Mouse (Mus musculus) neural tube, embryonic 15.5 days (tissue): ENCODE results near the gene Allc. TPM values are rescaled to one million over a fixed set of nuclear protein-coding genes. Genes with fewer than 3 reads are reported as not detected.

Source experiments
- ATAC-seq: fragments of 200-750 bp; cut with Nextera tagmentation; 2 replicates; pipeline ENCODE4 v1.8.0; 2017; ENCODE audit warnings: mild to moderate bottlenecking, moderate TSS enrichment, moderate library complexity; ENCODE audit not compliant: low FRiP score
- H3K27ac ChIP-seq: fragments of 300-500 bp; sonication (generic); replicated peaks from 2 replicates; pipeline ENCODE4 v1.5.1; 2015; ENCODE audit warnings: mild to moderate bottlenecking, inconsistent platforms
- H3K27me3 ChIP-seq: fragments of 300-500 bp; sonication (generic); replicated peaks from 2 replicates; pipeline ENCODE4 v1.6.1; 2015; ENCODE audit warnings: inconsistent platforms
- H3K36me3 ChIP-seq: fragments of 300-500 bp; sonication (generic); 2 replicates; pipeline ENCODE4 v1.6.1; 2015; ENCODE audit warnings: inconsistent platforms
- H3K4me1 ChIP-seq: fragments of 300-500 bp; sonication (generic); 2 replicates; pipeline ENCODE4 v1.6.1; 2015; ENCODE audit warnings: inconsistent platforms
- H3K4me2 ChIP-seq: fragments of 300-500 bp; sonication (generic); 2 replicates; pipeline ENCODE4 v1.6.1; 2015; ENCODE audit warnings: inconsistent platforms, mild to moderate bottlenecking, moderate library complexity
- H3K4me3 ChIP-seq: fragments of 300-500 bp; sonication (generic); replicated peaks from 2 replicates; pipeline ENCODE4 v1.5.1; 2015; ENCODE audit warnings: mild to moderate bottlenecking, inconsistent platforms
- H3K9ac ChIP-seq: fragments of 300-500 bp; sonication (generic); replicated peaks from 2 replicates; pipeline ENCODE4 v1.6.1; 2015; ENCODE audit warnings: mild to moderate bottlenecking, inconsistent platforms
- H3K9me3 ChIP-seq: fragments of 300-500 bp; sonication (generic); replicated peaks from 2 replicates; pipeline ENCODE4 v1.6.1; 2016; ENCODE audit warnings: inconsistent platforms
- WGBS: fragments of 180-500 bp; shearing (Covaris S2); methylation state at CpG from one replicate; pipeline ENCODE4 v1.1.7; 2015; ENCODE audit warnings: mixed read lengths; 5-methylcytosine and 5-hydroxymethylcytosine counted together
- polyA plus RNA-seq: library from polyadenylated mRNA; unstranded; fragments of >200 nt; fragmentation: Nextera tagmentation; extraction: Ambion mirVana; gene quantifications from 2 replicates; pipeline ENCODE4 v1.2.1, GENCODE M21; 2015

Allc gene
- polyA plus RNA-seq: 0.14 TPM in 1 of 2 replicates, not detected in the other

DNA sequence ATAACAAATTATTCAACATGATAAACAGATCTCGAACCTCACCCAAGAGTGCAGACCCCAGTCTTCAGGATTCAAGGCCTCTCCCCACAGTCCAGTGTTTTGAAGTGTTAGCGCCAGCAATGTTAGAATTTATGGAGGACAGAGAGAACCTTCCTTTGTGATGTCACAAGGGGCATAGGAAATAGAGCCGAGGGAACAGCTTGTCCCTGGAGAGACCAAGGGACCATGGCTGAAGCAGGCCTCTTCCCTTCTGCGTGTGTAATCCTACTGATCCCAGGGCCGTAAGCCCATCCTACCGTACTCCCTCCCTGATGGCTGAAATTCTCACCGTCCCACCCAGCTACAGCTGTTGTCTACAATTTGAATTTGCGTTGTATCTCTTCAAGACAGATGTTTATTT lies at the start of gene Allc:
TSS of gene Allc (minus strand) at position 101 of the 400 bp plus-strand sequence.
- Histone ChIP-seq H3K9ac (no peak within 1 kb of the TSS), H3K9me3 (no peaks in the 10 kb centered on the region), H3K4me3 (no peak within 1 kb of the TSS), H3K4me1 (no peaks in the 10 kb centered on the region), H3K36me3 (no peaks in the 10 kb centered on the region), H3K4me2 (no peak within 1 kb of the TSS), H3K27me3 (no peaks in the 10 kb centered on the region), H3K27ac (no peak within 1 kb of the TSS)
- WGBS: 88% methylated on average over 8 of the region's 8 CpGs
- no peak for ATAC-seq

DNA sequence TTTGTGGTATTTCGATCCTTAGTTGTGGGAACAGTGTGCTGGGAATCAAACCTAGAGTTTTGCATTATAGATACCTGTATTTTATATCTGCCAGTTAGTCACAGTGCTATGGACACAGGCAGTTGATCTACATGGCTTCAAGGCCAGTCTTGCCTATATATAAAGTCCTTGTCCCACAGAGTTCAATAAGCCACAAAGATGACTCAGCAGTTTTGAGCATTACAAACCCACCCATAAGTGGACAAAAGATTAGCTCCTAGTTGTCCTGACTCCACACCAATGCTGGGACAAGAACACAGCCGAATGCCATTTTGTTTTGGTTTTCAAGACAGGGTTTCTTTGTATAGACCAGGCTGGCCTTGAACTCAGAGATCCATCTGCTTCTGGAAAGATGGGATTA lies 46.1 kb upstream of the Allc start:
- Histone ChIP-seq H3K27me3 (no peaks in the 10 kb centered on the region), H3K4me1 (peaks cover 18% of the 10 kb centered on the region), H3K9ac (no peak overlapping the region), H3K36me3 (peaks cover 56% of the 10 kb centered on the region), H3K4me3 (no peak overlapping the region), H3K27ac (no peak overlapping the region), H3K9me3 (no peaks in the 10 kb centered on the region), H3K4me2 (no peak overlapping the region)
- WGBS: 93% methylated on average over 2 of the region's 2 CpGs
- ATAC-seq: no peak

DNA sequence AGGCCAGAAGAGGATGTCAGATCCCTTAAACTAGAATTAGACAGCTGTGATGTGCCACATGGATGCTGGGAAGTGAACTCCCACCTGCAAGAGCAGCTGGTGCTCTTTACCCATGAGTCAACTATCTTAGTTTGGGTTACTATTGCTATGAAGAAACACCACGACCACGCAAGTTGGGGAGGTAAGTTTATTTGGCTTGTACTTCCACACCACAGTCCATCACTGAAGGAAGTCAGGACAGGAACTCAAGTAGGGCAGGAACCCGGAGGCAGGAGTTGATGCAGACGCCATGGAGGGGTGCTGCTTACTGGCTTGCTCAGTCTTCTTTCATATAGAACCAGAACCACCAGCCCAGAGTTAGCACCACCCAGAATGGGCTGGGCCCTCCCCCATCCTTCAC lies 44.8 kb upstream of the Allc start:
- Histone ChIP-seq H3K4me1 (peaks cover 5% of the 10 kb centered on the region), H3K27me3 (no peaks in the 10 kb centered on the region), H3K4me3 (no peak overlapping the region), H3K9ac (no peak overlapping the region), H3K9me3 (no peaks in the 10 kb centered on the region), H3K4me2 (no peak overlapping the region), H3K27ac (no peak overlapping the region), H3K36me3 (peaks cover 43% of the 10 kb centered on the region)
- WGBS: 75% methylated on average over 4 of the region's 4 CpGs
- ATAC-seq: no peak

DNA sequence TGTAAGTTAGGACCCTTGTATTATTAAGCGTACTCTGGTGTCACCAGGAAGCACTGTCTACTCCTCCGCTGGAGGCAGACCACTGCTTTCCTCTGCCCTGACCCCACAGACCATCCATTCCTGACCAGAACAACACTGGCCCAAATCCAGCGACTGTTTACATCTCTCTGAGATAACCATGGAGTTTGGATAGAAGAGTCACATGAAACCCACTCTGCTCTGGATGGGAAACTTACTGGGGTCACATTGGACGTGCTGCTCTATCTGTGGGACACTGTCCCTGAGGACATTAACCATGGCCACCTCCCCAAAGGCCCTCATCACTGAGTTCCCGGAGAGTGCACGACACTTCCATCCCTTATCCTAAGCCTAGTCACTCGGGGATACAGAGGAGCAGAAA lies 43.1 kb upstream of the Allc start:
- peaks cover 26% of the 10 kb centered on the region for H3K36me3 ChIP-seq
- no peaks in the 10 kb centered on the region for H3K4me1 ChIP-seq
- no peak overlapping the region for H3K4me2 ChIP-seq
- H3K9ac ChIP-seq: no peak overlapping the region
- no peaks in the 10 kb centered on the region for H3K27me3 ChIP-seq
- no peaks in the 10 kb centered on the region for H3K9me3 ChIP-seq
- H3K4me3 ChIP-seq: no peak overlapping the region
- no peak for ATAC-seq
- no peak overlapping the region for H3K27ac ChIP-seq
- 85% methylated on average over 7 of the region's 7 CpGs for WGBS

DNA sequence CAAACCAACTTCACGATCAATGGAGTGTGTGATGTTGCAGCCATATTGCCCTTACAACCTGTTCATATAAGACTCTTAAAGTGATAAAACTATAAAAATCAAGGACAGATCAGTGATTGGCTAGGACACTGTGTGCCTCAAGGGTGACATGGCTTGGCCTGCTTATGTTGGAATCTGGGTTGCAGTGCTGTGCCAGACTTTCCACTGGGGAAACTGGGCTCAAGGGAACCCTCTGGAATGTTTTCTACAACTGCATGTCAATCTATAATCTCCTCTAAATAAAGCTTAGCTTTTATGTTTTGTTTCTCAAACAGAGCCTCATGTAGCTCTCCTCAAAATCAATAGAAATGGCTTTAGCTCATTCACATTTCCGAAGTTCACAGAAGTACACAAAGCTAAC lies 41.9 kb upstream of the Allc start:
- H3K4me2 ChIP-seq: no peak overlapping the region
- H3K27me3 ChIP-seq: no peaks in the 10 kb centered on the region
- no peak overlapping the region for H3K27ac ChIP-seq
- no peak overlapping the region for H3K9ac ChIP-seq
- WGBS: 87% methylated on average over 2 of the region's 2 CpGs
- no peak for ATAC-seq
- H3K4me1 ChIP-seq: no peaks in the 10 kb centered on the region
- H3K9me3 ChIP-seq: no peaks in the 10 kb centered on the region
- no peak overlapping the region for H3K4me3 ChIP-seq
- peaks cover 15% of the 10 kb centered on the region for H3K36me3 ChIP-seq

DNA sequence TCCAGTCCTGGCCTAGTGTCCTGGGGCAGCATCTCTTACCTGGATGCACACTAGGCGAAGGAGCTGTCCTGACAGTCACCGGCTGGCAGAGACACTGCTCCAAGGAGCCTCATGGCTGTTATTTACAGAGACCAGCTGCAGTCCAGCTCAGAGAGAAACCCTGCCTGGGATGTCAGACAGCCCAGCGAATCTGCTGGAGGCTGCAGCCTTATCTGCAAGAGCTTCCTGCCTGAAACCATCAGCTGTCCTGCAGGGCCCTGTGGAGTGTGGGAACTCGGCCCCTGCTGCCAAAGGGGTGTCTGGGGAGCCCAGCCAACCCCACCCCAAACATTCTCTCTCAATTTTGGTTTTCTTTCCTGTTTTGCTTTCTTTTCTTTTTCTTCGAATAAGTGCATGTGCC lies 40.9 kb upstream of the Allc start, which contains the start of gene Colec11:
TSS of gene Colec11 (minus strand) at position 183 of the 400 bp plus-strand sequence.
- Histone ChIP-seq H3K4me3 (no peak within 1 kb of the TSS), H3K9ac (no peak within 1 kb of the TSS), H3K9me3 (no peaks in the 10 kb centered on the region), H3K4me2 (no peak within 1 kb of the TSS), H3K4me1 (no peaks in the 10 kb centered on the region), H3K27me3 (no peaks in the 10 kb centered on the region), H3K36me3 (peaks cover 4% of the 10 kb centered on the region), H3K27ac (no peak within 1 kb of the TSS)
- 61% methylated on average over 5 of the region's 5 CpGs for WGBS
- no peak for ATAC-seq

DNA sequence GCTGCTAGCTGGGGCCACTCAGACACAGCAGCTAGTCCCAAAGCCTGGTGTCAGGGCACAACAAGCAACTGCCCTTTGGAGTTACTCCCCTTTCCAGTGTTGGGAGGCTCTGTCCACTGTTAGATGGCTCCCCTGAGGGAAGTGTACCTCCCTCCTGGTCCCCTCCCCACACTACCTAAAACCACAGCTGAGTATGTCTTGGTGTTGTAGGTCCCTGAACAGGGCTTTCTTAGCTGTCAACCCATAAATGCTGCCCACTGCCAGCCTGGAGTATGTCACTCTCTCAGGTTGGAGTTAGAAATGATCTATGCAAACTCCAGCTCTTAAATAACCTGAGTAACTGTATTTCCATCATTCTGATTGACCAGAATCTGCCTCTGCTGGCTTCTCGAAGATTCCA lies 40.3 kb upstream of the Allc start:
- H3K27ac ChIP-seq: no peak overlapping the region
- ATAC-seq: no peak
- H3K9ac ChIP-seq: no peak overlapping the region
- no peaks in the 10 kb centered on the region for H3K36me3 ChIP-seq
- WGBS: 71% methylated on average over 1 of the region's 1 CpGs
- H3K4me3 ChIP-seq: no peak overlapping the region
- H3K4me1 ChIP-seq: no peaks in the 10 kb centered on the region
- H3K9me3 ChIP-seq: no peaks in the 10 kb centered on the region
- H3K4me2 ChIP-seq: no peak overlapping the region
- no peaks in the 10 kb centered on the region for H3K27me3 ChIP-seq

DNA sequence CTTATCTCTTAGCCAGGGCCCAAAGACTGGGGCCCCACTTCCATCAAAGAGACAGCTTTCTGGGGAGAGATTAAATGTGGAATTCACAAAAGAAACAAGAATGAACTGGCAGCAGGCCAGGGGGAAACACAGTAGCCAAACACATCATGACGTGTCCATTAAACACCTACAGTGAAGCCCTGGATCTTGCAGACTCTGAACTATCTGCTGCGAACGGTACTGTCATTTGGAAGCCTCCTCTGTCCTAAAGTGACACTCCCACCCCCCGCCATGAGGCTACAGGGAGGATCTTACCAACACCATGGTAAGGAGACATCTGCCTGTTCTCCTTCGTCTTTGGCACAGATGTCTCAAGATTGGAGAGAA lies 39.8 kb upstream of the Allc start:
- Histone ChIP-seq H3K4me3 (no peak overlapping the region), H3K9ac (no peak overlapping the region), H3K36me3 (no peaks in the 10 kb centered on the region), H3K27me3 (no peaks in the 10 kb centered on the region), H3K27ac (no peak overlapping the region), H3K4me1 (no peaks in the 10 kb centered on the region), H3K9me3 (no peaks in the 10 kb centered on the region), H3K4me2 (no peak overlapping the region)
- no peak for ATAC-seq
- WGBS: 58% methylated on average over 5 of the region's 5 CpGs

DNA sequence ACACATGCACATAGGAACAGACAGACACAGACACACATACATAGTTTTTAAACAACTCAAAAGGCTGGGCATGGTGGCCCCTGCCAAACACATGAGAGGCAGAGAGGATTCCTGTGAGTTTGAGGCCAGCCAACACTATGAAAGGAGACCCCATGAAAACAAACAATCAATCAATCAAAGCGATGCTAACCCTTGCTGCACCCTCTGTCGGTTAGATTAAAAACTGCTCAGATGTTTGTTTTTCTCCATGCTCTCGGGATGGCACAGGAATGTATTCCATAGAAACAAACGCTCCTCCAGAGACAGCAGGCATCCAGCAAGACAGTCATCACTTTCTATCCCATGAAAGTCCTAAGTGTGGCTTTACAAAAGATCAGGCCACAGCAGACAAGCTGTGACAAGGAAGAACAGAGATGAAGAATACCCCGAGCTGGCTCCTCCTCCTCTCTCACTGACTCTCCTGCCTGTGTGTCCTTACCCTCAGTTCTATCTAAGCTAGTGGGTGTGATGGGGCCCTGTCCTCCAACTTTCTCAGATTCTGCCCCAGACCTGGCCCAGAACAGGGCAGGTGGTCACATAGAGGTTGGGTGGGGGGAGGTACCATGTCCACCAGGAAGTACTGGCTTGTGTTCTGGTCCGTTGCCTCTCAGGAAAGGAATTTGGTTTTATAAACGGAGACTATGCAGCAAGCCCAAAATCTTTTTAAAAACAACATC lies 39.3 kb upstream of the Allc start:
- H3K9ac ChIP-seq: no peak overlapping the region
- no peaks in the 10 kb centered on the region for H3K9me3 ChIP-seq
- H3K27me3 ChIP-seq: no peaks in the 10 kb centered on the region
- H3K4me2 ChIP-seq: no peak overlapping the region
- H3K4me3 ChIP-seq: no peak overlapping the region
- no peaks in the 10 kb centered on the region for H3K4me1 ChIP-seq
- H3K36me3 ChIP-seq: no peaks in the 10 kb centered on the region
- WGBS: 41% methylated on average over 7 of the region's 7 CpGs
- ATAC-seq: no peak
- H3K27ac ChIP-seq: no peak overlapping the region

DNA sequence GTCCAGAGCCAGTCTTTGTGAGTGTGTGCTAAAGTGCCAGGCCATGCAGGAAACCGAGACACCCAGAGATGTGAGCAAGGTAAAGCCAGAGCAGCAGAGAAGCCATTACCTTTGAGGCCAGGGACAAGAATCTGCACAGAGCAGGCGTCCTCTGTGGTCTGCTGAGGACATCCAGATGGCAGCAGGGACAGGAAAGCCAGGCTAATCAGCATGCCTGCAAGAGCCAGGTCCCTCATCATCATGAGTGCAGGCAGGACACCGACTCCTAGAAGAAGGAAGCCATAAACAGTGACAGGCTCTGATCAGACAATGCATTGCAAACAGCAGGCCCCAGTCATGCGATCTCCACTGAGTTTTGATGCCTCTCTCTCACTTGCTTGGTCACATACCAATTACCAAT lies 35.0 kb upstream of the Allc start:
- no peak overlapping the region for H3K27ac ChIP-seq

DNA sequence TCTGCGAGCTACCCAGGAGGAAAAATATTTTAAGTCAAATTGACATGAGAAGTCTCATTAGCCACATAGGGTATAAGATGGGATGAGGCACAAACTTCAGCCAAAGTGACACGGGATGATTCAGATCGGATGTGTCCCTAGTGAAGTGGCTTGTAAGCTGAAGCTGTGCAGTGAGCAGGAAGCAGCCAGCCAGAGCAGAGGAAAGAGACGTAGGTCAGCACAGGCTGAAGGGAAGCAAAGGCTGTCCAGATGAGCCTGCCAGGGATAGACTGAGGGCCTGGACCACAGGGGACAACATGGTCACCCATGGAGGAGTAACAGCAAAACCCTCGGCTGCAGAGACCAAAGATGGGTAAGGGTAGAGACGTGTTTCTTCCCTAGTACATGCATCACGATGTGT lies 32.1 kb upstream of the Allc start:
- H3K27me3 ChIP-seq: no peaks in the 10 kb centered on the region
- H3K27ac ChIP-seq: no peak overlapping the region
- no peak overlapping the region for H3K9ac ChIP-seq
- no peak overlapping the region for H3K4me3 ChIP-seq
- no peak; the same call in 1 of the 2 replicates for ATAC-seq
- H3K4me2 ChIP-seq: no peak overlapping the region
- whole genome bisulfite sequencing: 76% methylated on average over 7 of the region's 7 CpGs
- H3K4me1 ChIP-seq: 0 out of 2 replicates have a peak, but pooled peaks cover 2% of the 10 kb centered on the region
- no peaks in the 10 kb centered on the region for H3K9me3 ChIP-seq
- H3K36me3 ChIP-seq: no peaks in the 10 kb centered on the region

More for the DNA sequence above, 35.0 kb upstream of the Allc start:
- Histone ChIP-seq H3K4me3 (no peak overlapping the region), H3K36me3 (no peaks in the 10 kb centered on the region), H3K4me2 (no peak overlapping the region), H3K27me3 (no peaks in the 10 kb centered on the region), H3K9me3 (no peaks in the 10 kb centered on the region), H3K4me1 (0 out of 2 replicates have a peak, but pooled peaks cover 2% of the 10 kb centered on the region), H3K9ac (no peak overlapping the region)
- no peak for ATAC-seq
- WGBS: 58% methylated on average over 4 of the region's 4 CpGs

DNA sequence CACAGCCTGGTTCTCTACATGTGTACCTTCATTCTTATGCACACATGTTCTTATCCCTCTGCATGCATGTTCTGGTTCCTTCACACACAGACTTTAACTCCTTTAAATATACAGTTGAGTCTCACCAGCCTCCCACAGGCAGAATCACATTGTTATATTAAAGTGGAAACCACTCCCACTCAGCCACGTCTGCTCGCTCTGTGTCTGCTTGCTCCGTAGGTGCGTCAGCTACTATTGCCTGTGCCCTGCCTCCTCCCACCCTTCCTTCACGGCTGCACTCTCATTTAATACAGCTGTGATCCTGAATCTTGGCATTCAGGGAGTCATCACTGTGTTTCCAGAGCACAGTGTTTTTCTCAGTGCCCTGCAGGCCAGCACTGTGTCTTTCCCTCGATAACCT lies 30.1 kb upstream of the Allc start:
- WGBS: 59% methylated on average over 6 of the region's 6 CpGs
- H3K4me3 ChIP-seq: no peak overlapping the region
- peaks cover 17% of the 10 kb centered on the region for H3K4me1 ChIP-seq
- no peaks in the 10 kb centered on the region for H3K9me3 ChIP-seq
- no peak overlapping the region for H3K27ac ChIP-seq
- no peak for ATAC-seq
- no peak overlapping the region for H3K9ac ChIP-seq
- H3K4me2 ChIP-seq: no peak overlapping the region
- no peaks in the 10 kb centered on the region for H3K27me3 ChIP-seq
- H3K36me3 ChIP-seq: no peaks in the 10 kb centered on the region
